Mouse (Mus musculus): ENCODE data around the gene Cse1l. TPM values are rescaled to one million over a fixed set of nuclear protein-coding genes. Genes with fewer than 3 reads are reported as not detected.
A peak's percentile ranks its signal among the peaks of the same experiment; 100 is the strongest.

The Cse1l gene
- polyA plus RNA-seq, 1 experiment from 2014 or later, result 165 TPM

DNA sequence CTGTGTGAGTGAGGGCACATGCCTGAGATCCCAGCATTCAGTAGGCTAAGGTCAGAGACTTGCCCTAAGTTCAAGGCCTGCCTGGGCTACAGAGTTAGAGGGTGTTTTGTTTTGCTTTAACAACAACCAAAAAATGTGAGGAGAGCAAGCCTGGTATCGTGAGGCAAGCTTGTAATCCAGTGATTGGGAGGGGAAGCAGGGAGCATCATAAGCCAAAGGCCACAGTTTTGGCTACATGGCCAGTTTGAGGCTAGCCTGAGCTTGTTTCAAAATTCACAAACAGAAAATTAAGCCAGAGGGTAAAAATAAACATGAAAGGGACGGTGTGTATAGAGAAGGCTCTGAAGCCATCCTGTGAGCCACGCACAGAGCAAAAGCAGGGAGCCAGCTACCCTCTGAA, 19.6 kb upstream of the Cse1l start:
- H3K27me3 ChIP-seq (ENCODE audit: insufficient read depth, poor library complexity, severe bottlenecking), result no peaks in the 10 kb centered on the region
- H3K27ac ChIP-seq, result 0 out of 2 replicates have a peak overlapping the region, but pooled peaks have one; percentile 3
- peaks cover 3% of the 10 kb centered on the region; the same call in 1 of the 2 replicates for H3K4me1 ChIP-seq (replicated peaks)
- peaks cover 28% of the 10 kb centered on the region for H3K36me3 ChIP-seq
- DNase-seq (ENCODE audit: low spot score), result no peak
- H3K9me3 ChIP-seq, result no peaks in the 10 kb centered on the region
- WGBS, result 90% methylated on average over 3 of the region's 3 CpGs
- H3K4me3 ChIP-seq, result no peak overlapping the region

DNA sequence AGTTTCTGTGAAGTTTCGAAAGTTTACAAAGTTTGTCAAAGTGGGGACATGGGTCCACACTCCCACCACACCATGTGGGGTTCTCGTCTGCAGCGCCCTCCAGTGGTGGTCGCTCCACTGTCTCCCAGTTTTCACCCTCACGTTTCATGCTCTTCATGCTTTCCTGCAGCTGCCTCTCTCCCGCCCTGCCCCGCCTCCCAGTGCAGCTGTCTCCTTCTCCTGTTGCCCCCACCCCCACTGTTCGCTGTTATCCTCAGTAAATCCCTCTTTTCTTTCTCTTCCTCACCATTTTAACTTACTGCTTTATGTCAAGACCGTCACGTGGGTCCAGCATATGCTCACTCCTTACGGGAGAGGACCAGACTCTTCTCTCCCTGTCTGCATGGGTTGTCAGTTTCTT, 18.0 kb upstream of the Cse1l start:
- Histone ChIP-seq H3K4me3 (no peak overlapping the region), H3K4me1 (replicated peaks) (peaks cover 3% of the 10 kb centered on the region; the same call in 1 of the 2 replicates), H3K9me3 (no peaks in the 10 kb centered on the region), H3K27ac (no peak overlapping the region), H3K36me3 (peaks cover 33% of the 10 kb centered on the region), H3K27me3 (ENCODE audit: insufficient read depth, poor library complexity, severe bottlenecking) (no peaks in the 10 kb centered on the region)
- 35% methylated on average over 11 of the region's 11 CpGs for WGBS
- peak; percentile 10 for DNase-seq (ENCODE audit: low spot score)

- Histone ChIP-seq H3K4me3 (no peak overlapping the region), H3K9me3 (no peaks in the 10 kb centered on the region), H3K36me3 (peaks cover 42% of the 10 kb centered on the region), H3K27ac (no peak overlapping the region), H3K4me1 (replicated peaks) (peaks cover 3% of the 10 kb centered on the region; the same call in 1 of the 2 replicates), H3K27me3 (ENCODE audit: insufficient read depth, poor library complexity, severe bottlenecking) (no peaks in the 10 kb centered on the region)
- no peak for DNase-seq (ENCODE audit: low spot score)
- WGBS, result 74% methylated on average over 9 of the region's 9 CpGs
These were observed 14.4 kb upstream of the Cse1l start for GRCm38 (mm10) chr2:166891366-166891880.

GRCm38 (mm10) chr2:166892158-166892680, 13.6 kb upstream of the Cse1l start:
- Histone ChIP-seq H3K4me1 (replicated peaks) (peaks cover 3% of the 10 kb centered on the region; the same call in 1 of the 2 replicates), H3K36me3 (peaks cover 40% of the 10 kb centered on the region), H3K9me3 (no peaks in the 10 kb centered on the region), H3K27me3 (ENCODE audit: insufficient read depth, poor library complexity, severe bottlenecking) (no peaks in the 10 kb centered on the region), H3K4me3 (no peak overlapping the region), H3K27ac (no peak overlapping the region)
- WGBS, result 90% methylated on average over 8 of the region's 8 CpGs
- DNase-seq (ENCODE audit: low spot score), result no peak

DNA sequence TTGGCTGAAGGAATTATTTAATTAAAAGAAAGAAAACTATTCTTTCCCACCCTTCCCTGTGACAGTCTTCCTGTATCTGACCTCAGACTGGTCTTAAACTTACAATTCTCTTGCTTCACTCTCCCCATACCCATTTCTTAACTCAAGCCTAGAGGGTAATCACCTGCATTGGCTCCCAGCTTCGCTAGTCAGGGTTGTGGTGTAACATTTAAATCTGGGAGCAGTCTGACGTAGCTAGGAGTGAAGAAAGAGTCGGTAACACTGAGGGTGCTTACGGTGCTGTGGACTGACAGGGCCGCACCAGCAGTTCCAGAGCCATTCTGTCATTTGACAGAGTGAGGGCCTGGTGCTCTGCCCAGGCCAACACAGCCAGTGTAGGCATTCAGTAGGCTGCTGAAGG, 12.8 kb upstream of the Cse1l start:
- Histone ChIP-seq H3K36me3 (peaks cover 40% of the 10 kb centered on the region), H3K27ac (no peak overlapping the region), H3K9me3 (no peaks in the 10 kb centered on the region), H3K4me1 (replicated peaks) (no peaks in the 10 kb centered on the region), H3K4me3 (no peak overlapping the region), H3K27me3 (ENCODE audit: insufficient read depth, poor library complexity, severe bottlenecking) (no peaks in the 10 kb centered on the region)
- WGBS, result 91% methylated on average over 5 of the region's 5 CpGs
- no peak for DNase-seq (ENCODE audit: low spot score)

DNA sequence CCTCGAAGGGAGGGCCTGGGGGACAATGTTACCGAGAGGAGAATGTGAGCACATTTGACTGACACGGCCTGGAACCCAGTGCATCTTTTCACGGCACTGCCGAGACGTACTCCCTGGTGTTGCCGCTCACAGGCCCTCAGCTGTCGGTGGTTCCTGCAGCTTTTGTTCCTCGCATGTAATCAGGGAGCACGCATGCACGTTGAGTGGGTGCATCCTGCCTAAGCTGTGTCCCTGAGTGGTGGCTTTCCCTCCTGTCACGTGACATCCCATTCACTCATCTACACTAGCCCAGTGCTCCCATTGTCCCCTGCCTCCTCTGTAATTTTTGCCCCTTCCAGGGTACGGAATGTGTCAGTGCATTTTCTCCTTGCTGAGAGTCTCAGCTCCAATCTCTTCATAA, 9.5 kb upstream of the Cse1l start:
- Histone ChIP-seq H3K27ac (no peak overlapping the region), H3K9me3 (no peaks in the 10 kb centered on the region), H3K4me1 (replicated peaks) (no peaks in the 10 kb centered on the region), H3K36me3 (peaks cover 34% of the 10 kb centered on the region), H3K4me3 (no peak overlapping the region), H3K27me3 (ENCODE audit: insufficient read depth, poor library complexity, severe bottlenecking) (no peaks in the 10 kb centered on the region)
- WGBS, result 82% methylated on average over 13 of the region's 13 CpGs
- DNase-seq (ENCODE audit: low spot score), result no peak

DNA sequence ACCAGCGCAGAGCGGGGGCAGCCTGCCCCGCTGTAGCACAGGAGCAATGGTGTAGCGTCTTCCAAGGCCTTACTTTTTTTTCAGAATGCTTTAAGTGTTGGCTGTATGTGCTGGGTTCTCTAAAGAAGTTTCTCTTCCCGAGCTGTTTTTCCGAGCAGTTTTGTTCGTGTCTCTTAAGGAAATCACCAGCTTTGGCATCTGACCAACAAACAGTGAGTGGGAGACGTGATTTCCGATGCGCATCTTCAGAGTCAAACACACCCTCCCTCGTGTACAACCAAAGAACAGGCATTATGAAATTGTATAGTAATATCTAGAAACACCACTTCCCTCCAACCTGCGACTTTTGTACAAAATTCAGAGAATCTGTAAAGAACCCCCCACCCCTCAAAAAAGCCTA, 8.9 kb upstream of the Cse1l start:
- Histone ChIP-seq H3K27me3 (ENCODE audit: insufficient read depth, poor library complexity, severe bottlenecking) (no peaks in the 10 kb centered on the region), H3K36me3 (peaks cover 28% of the 10 kb centered on the region), H3K27ac (no peak overlapping the region), H3K4me1 (replicated peaks) (no peaks in the 10 kb centered on the region), H3K9me3 (no peaks in the 10 kb centered on the region), H3K4me3 (no peak overlapping the region)
- DNase-seq (ENCODE audit: low spot score), result no peak
- WGBS, result 93% methylated on average over 12 of the region's 12 CpGs

- DNase-seq (ENCODE audit: low spot score), result no peak
- H3K27ac ChIP-seq, result no peak overlapping the region
- H3K4me3 ChIP-seq, result no peak overlapping the region
- H3K27me3 ChIP-seq (ENCODE audit: insufficient read depth, poor library complexity, severe bottlenecking), result no peaks in the 10 kb centered on the region
- no peaks in the 10 kb centered on the region for H3K4me1 ChIP-seq (replicated peaks)
- peaks cover 9% of the 10 kb centered on the region for H3K36me3 ChIP-seq
- 78% methylated on average over 2 of the region's 2 CpGs for WGBS
- no peaks in the 10 kb centered on the region for H3K9me3 ChIP-seq
These were observed 6.7 kb upstream of the Cse1l start for GRCm38 (mm10) chr2:166899161-166899560.

- Histone ChIP-seq H3K27me3 (ENCODE audit: insufficient read depth, poor library complexity, severe bottlenecking) (no peaks in the 10 kb centered on the region), H3K9me3 (no peaks in the 10 kb centered on the region), H3K4me3 (no peak overlapping the region), H3K27ac (no peak overlapping the region), H3K4me1 (replicated peaks) (no peaks in the 10 kb centered on the region), H3K36me3 (peaks cover 3% of the 10 kb centered on the region)
- no peak for DNase-seq (ENCODE audit: low spot score)
- 66% methylated on average over 3 of the region's 3 CpGs for WGBS
These were observed 6.1 kb upstream of the Cse1l start for GRCm38 (mm10) chr2:166899746-166900145.

DNA sequence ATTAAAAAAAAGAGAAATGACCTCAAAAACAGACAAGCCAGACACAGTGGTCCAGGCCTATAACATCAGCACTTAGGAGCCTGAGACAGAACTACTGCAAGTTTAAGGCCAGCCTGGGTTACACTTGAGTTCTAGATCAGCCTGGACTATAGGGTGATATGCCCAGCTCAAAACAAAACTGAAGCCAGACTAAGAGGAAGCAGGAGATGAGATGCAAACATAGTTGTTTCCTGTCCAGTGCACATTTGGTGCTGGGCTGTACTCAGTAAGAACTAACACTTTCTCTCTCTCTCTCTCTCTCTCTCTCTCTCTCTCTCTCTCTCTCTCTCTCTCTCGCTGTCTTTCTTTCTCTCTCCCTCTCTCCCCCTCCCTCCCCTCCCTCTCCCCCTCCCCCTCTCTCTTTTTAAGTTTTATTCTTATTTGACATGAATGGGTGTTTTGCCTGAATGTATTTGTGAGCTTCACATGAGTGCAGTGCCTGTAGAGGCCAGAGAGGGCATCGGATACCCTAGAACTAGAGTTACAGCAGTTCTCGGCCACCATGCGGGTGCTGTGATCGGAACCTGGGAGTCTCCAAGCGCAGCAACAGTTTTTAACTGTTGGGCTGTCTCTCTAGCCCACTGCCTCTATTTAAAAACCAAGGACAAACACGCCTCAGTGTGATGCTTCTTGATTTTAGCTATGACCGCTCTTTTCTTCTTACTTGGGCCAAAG, 4.9 kb upstream of the Cse1l start:
- H3K36me3 ChIP-seq, result no peaks in the 10 kb centered on the region
- no peak for DNase-seq (ENCODE audit: low spot score)
- H3K27me3 ChIP-seq (ENCODE audit: insufficient read depth, poor library complexity, severe bottlenecking), result no peaks in the 10 kb centered on the region
- 83% methylated on average over 8 of the region's 8 CpGs for WGBS
- no peak overlapping the region for H3K4me3 ChIP-seq
- H3K9me3 ChIP-seq, result no peaks in the 10 kb centered on the region
- H3K4me1 ChIP-seq (replicated peaks), result peaks cover 6% of the 10 kb centered on the region; the same call in 1 of the 2 replicates
- no peak overlapping the region for H3K27ac ChIP-seq

GRCm38 (mm10) chr2:166903719-166904282, 2.0 kb upstream of the Cse1l start:
- DNase-seq (ENCODE audit: low spot score), result no peak
- 92% methylated on average over 6 of the region's 6 CpGs for WGBS

GRCm38 (mm10) chr2:166906523-166907182, 813 bp downstream of the Cse1l start:
- Histone ChIP-seq H3K36me3 (peaks cover 27% of the 10 kb centered on the region), H3K9me3 (no peaks in the 10 kb centered on the region), H3K4me1 (replicated peaks) (peaks cover 16% of the 10 kb centered on the region), H3K4me3 (peak overlapping the region; percentile 82), H3K27ac (peak overlapping the region; percentile 97), H3K27me3 (ENCODE audit: insufficient read depth, poor library complexity, severe bottlenecking) (no peaks in the 10 kb centered on the region)
- DNase-seq (ENCODE audit: low spot score), result peak; percentile 17
- WGBS, result 2% methylated on average over 28 of the region's 28 CpGs

More at GRCm38 (mm10) chr2:166903719-166904282, 2.0 kb upstream of the Cse1l start:
- H3K27me3 ChIP-seq (ENCODE audit: insufficient read depth, poor library complexity, severe bottlenecking), result no peaks in the 10 kb centered on the region
- H3K4me3 ChIP-seq, result no peak overlapping the region
- H3K36me3 ChIP-seq, result peaks cover 7% of the 10 kb centered on the region
- H3K9me3 ChIP-seq, result no peaks in the 10 kb centered on the region
- H3K4me1 ChIP-seq (replicated peaks), result peaks cover 16% of the 10 kb centered on the region
- no peak overlapping the region for H3K27ac ChIP-seq

GRCm38 (mm10) chr2:166909729-166910128, 3.9 kb downstream of the Cse1l start:
- Histone ChIP-seq H3K4me1 (replicated peaks) (peaks cover 16% of the 10 kb centered on the region), H3K27ac (no peak overlapping the region), H3K9me3 (no peaks in the 10 kb centered on the region), H3K27me3 (ENCODE audit: insufficient read depth, poor library complexity, severe bottlenecking) (no peaks in the 10 kb centered on the region), H3K4me3 (no peak overlapping the region), H3K36me3 (peaks cover 29% of the 10 kb centered on the region)
- WGBS, result over 99% methylated on average over 3 of the region's 3 CpGs
- DNase-seq (ENCODE audit: low spot score), result no peak
